Mouse (Mus musculus) heart, embryonic 15.5 days (tissue): ENCODE data around the gene Cdk19. TPM values are rescaled to one million over a fixed set of nuclear protein-coding genes. Genes with fewer than 3 reads are reported as not detected.
A peak's percentile ranks its signal among the peaks of the same experiment; 100 is the strongest.
"Not testable (repeated sequence)": the region's sequence is repeated elsewhere in the genome, so short reads cannot be mapped to it uniquely, and the experiment has no call there.

Source experiments
- ATAC-seq: fragments of 200-750 bp; cut with Nextera tagmentation; replicated peaks from 2 replicates; pipeline ENCODE4 v1.8.0; 2017; ENCODE audit warnings: low read depth, moderate TSS enrichment; ENCODE audit not compliant: insufficient number of reproducible peaks, insufficient read depth, low FRiP score
- H3K27ac ChIP-seq: fragments of 300-500 bp; sonication (generic); 2 replicates; pipeline ENCODE4 v1.5.1; 2015; ENCODE audit warnings: mild to moderate bottlenecking, inconsistent platforms
- H3K27me3 ChIP-seq: fragments of 300-500 bp; sonication (generic); 2 replicates; pipeline ENCODE4 v1.6.1; 2015; ENCODE audit warnings: inconsistent platforms
- H3K36me3 ChIP-seq: fragments of 300-500 bp; sonication (generic); 2 replicates; pipeline ENCODE4 v1.6.1; 2015; ENCODE audit warnings: mild to moderate bottlenecking, inconsistent platforms
- H3K4me1 ChIP-seq: fragments of 300-500 bp; sonication (generic); replicated peaks from 2 replicates; pipeline ENCODE4 v1.6.1; 2015; ENCODE audit warnings: inconsistent platforms
- H3K4me2 ChIP-seq: fragments of 300-500 bp; sonication (generic); 2 replicates; pipeline ENCODE4 v1.6.1; 2015; ENCODE audit warnings: inconsistent platforms, mild to moderate bottlenecking, moderate library complexity
- H3K4me3 ChIP-seq: fragments of 300-500 bp; sonication (generic); 2 replicates; pipeline ENCODE4 v1.5.1; 2015; ENCODE audit warnings: mild to moderate bottlenecking, inconsistent platforms
- H3K9ac ChIP-seq: fragments of 300-500 bp; sonication (generic); 2 replicates; pipeline ENCODE4 v1.6.1; 2015; ENCODE audit warnings: mild to moderate bottlenecking, inconsistent platforms
- H3K9me3 ChIP-seq: fragments of 300-500 bp; sonication (generic); replicated peaks from 2 replicates; pipeline ENCODE4 v1.6.1; 2016; ENCODE audit warnings: inconsistent platforms
- WGBS: fragments of 180-500 bp; shearing (Covaris S2); methylation state at CpG from one replicate; pipeline ENCODE4 v1.1.7; 2015; ENCODE audit warnings: mixed read lengths; 5-methylcytosine and 5-hydroxymethylcytosine counted together
- polyA plus RNA-seq: library from polyadenylated mRNA; unstranded; fragments of >200 nt; fragmentation: Nextera tagmentation; extraction: Ambion mirVana; gene quantifications from 2 replicates; pipeline ENCODE4 v1.2.1, GENCODE M21; 2015

Cdk19 gene
- polyA plus RNA-seq: 5.3 and 6.9 TPM in 2 replicates

GRCm38 (mm10) chr10:40339351-40339964, at the start of gene Cdk19:
Cdk19 (plus strand) TSS chr10:40339564.
- no peaks in the 10 kb centered on the region for H3K36me3 ChIP-seq
- no peak within 1 kb of the TSS for H3K9ac ChIP-seq
- no peaks in the 10 kb centered on the region for H3K9me3 ChIP-seq
- no peak within 1 kb of the TSS for H3K4me3 ChIP-seq
- ATAC-seq: no peak
- H3K27me3 ChIP-seq: no peaks in the 10 kb centered on the region
- no peak within 1 kb of the TSS for H3K4me2 ChIP-seq
- H3K27ac ChIP-seq: no peak within 1 kb of the TSS
- H3K4me1 ChIP-seq: no peaks in the 10 kb centered on the region
- WGBS: 39% methylated on average over 13 of the region's 13 CpGs

GRCm38 (mm10) chr10:40292640-40293039, 46.7 kb upstream of the Cdk19 start:
- H3K36me3 ChIP-seq: peaks cover 33% of the 10 kb centered on the region
- WGBS: 93% methylated on average over 6 of the region's 6 CpGs
- H3K4me2 ChIP-seq: no peak overlapping the region
- peaks cover 8% of the 10 kb centered on the region for H3K4me1 ChIP-seq
- no peaks in the 10 kb centered on the region for H3K27me3 ChIP-seq
- ATAC-seq: no peak
- H3K4me3 ChIP-seq: no peak overlapping the region
- no peak overlapping the region for H3K9ac ChIP-seq
- no peaks in the 10 kb centered on the region for H3K9me3 ChIP-seq
- no peak overlapping the region for H3K27ac ChIP-seq

DNA sequence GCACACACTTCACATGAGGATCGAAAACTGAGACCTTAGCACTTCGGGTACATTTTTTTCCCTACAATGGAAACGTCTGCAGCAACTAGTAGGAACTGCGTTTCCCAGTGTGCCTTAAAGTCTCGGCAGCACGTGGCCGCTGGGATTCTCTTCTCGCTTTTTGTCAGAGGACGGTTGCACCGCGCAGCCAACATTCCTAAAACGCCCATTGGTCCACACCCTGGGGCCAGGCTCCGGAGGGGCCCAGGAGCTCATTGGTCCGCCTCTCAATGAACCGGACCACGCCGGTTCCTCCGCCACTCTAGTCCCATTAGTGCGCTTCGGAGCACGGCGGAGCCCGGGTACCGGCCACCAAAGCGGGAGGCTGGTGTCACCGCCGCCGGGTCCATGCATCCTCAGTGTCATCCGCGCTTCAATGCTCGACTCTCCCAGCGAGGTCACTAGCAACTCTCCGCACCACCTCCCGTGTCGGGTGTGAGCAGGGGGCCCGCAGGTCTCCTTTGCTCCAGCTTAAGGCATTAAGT, 38.7 kb upstream of the Cdk19 start:
- Histone ChIP-seq H3K4me3 (peak overlapping the region; percentile 96), H3K9ac (peak overlapping the region; percentile 98), H3K4me2 (peak overlapping the region; percentile 86), H3K27ac (peak overlapping the region; percentile 93), H3K27me3 (no peaks in the 10 kb centered on the region), H3K9me3 (no peaks in the 10 kb centered on the region), H3K36me3 (no peaks in the 10 kb centered on the region), H3K4me1 (peaks cover 23% of the 10 kb centered on the region)
- ATAC-seq: peak; percentile 79
- under 1% methylated on average over 36 of the region's 36 CpGs for WGBS

GRCm38 (mm10) chr10:40301181-40302075, 37.9 kb upstream of the Cdk19 start:
- Histone ChIP-seq H3K4me3 (peak overlapping the region; percentile 96), H3K9ac (peak overlapping the region; percentile 98), H3K27ac (peak overlapping the region; percentile 93), H3K4me2 (peak overlapping the region; percentile 86), H3K4me1 (peaks cover 19% of the 10 kb centered on the region)
- ATAC-seq: peak; percentile 39
- not testable (repeated sequence) for H3K9me3 ChIP-seq, H3K27me3 ChIP-seq, H3K36me3 ChIP-seq
- WGBS: 2% methylated on average over 65 of the region's 91 CpGs

DNA sequence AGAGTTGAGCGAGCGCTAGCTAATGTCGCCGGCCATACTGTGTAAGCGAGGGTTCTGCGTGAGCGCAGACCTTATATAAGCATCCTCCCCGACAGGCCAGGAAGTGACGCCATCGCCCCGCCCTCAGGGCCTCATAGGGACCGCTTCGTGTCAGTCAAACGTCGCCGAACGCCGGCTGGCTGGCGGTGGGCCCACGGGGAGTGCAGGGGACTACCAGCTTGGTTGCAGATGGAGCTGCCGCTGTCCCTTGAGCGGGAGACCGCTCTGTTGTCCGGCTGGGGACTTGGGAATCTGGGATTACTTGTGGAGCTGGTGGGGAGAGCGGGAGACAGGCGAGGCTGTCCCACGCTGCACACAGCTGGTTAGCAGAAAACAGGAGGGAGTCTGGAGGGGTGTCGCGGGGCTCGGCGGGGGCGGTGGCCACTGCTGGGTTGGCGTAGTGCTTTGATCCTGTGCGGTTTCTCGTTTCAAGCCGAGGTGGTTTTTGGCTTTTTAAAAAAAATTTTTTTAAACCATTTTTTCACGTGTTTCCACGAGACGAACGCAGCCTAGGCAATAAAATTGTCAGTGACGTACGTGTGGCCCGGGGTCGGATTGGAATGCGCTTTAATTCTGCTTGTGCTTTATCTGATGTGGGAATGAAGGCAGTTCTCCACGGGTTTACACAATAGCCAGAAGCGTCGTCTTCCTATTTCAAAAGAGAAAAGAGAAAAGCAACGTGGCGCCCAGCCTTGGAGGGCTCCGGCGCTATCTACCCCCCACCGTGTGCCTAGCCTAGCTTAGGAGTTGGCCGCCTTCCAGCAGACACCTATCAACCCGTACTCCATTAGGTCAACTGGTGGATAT, 37.0 kb upstream of the Cdk19 start, which contains the start of gene Amd1:
Amd1 (minus strand) TSS at position 47 of the 846 bp plus-strand sequence.
- WGBS: under 1% methylated on average over 55 of the region's 55 CpGs
- peaks cover 19% of the 10 kb centered on the region for H3K4me1 ChIP-seq
- no peaks in the 10 kb centered on the region for H3K27me3 ChIP-seq
- H3K9me3 ChIP-seq: no peaks in the 10 kb centered on the region
- H3K4me2 ChIP-seq: peak within 1 kb of the TSS; percentile 86
- H3K4me3 ChIP-seq: peak within 1 kb of the TSS; percentile 96
- H3K27ac ChIP-seq: peak within 1 kb of the TSS; percentile 100
- peak within 1 kb of the TSS; percentile 98 for H3K9ac ChIP-seq
- no peaks in the 10 kb centered on the region for H3K36me3 ChIP-seq
- peak; percentile 95 for ATAC-seq

DNA sequence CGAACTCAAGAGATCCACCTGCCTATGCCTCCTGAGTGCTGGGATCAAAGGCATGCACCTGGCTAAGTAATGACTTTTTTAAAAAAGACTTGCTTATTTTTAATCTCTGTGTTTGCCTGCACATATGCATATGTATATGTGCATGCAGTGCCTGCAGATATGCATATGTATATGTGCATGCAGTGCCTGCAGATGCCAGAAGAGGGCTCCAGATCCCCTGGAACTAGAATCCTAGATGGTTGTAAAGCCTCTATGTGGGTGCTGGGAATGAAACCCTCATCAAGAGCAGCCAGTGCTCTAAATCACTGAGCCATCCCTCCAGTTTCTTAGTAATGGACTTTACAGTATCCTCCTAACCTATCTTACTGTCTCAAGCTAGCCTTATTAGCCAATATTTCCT, 33.4 kb upstream of the Cdk19 start:
- no peak overlapping the region for H3K4me2 ChIP-seq
- no peak overlapping the region for H3K9ac ChIP-seq
- H3K27ac ChIP-seq: no peak overlapping the region
- H3K9me3 ChIP-seq: no peaks in the 10 kb centered on the region
- 92% methylated on average over 1 of the region's 1 CpGs for WGBS
- no peaks in the 10 kb centered on the region for H3K36me3 ChIP-seq
- no peaks in the 10 kb centered on the region for H3K4me1 ChIP-seq
- ATAC-seq: no peak
- no peak overlapping the region for H3K4me3 ChIP-seq
- H3K27me3 ChIP-seq: no peaks in the 10 kb centered on the region

GRCm38 (mm10) chr10:40307826-40308583, 31.4 kb upstream of the Cdk19 start:
- H3K9me3 ChIP-seq: no peaks in the 10 kb centered on the region
- H3K4me2 ChIP-seq: no peak overlapping the region
- H3K4me3 ChIP-seq: no peak overlapping the region
- H3K27me3 ChIP-seq: no peaks in the 10 kb centered on the region
- 62% methylated on average over 4 of the region's 4 CpGs for WGBS
- H3K9ac ChIP-seq: no peak overlapping the region
- H3K4me1 ChIP-seq: peaks cover 6% of the 10 kb centered on the region; the same call in 1 of the 2 replicates
- ATAC-seq: no peak
- H3K27ac ChIP-seq: no peak overlapping the region
- H3K36me3 ChIP-seq: no peaks in the 10 kb centered on the region

- Histone ChIP-seq H3K9ac (no peak overlapping the region), H3K4me2 (no peak overlapping the region), H3K36me3 (no peaks in the 10 kb centered on the region), H3K4me1 (peaks cover 6% of the 10 kb centered on the region; the same call in 1 of the 2 replicates), H3K27me3 (no peaks in the 10 kb centered on the region), H3K4me3 (no peak overlapping the region), H3K9me3 (no peaks in the 10 kb centered on the region), H3K27ac (no peak overlapping the region)
- no peak; the same call in 1 of the 2 replicates for ATAC-seq
- 55% methylated on average over 6 of the region's 6 CpGs for WGBS
Observed at GRCm38 (mm10) chr10:40309884-40310635, 29.3 kb upstream of the Cdk19 start.

GRCm38 (mm10) chr10:40312781-40313180, 26.6 kb upstream of the Cdk19 start:
- Histone ChIP-seq H3K9ac (no peak overlapping the region), H3K4me3 (no peak overlapping the region), H3K4me2 (no peak overlapping the region), H3K27ac (peak overlapping the region; percentile 19; the same call in 1 of the 2 replicates), H3K4me1 (peaks cover 6% of the 10 kb centered on the region; the same call in 1 of the 2 replicates), H3K27me3 (no peaks in the 10 kb centered on the region), H3K36me3 (no peaks in the 10 kb centered on the region), H3K9me3 (no peaks in the 10 kb centered on the region)
- WGBS: 52% methylated on average over 4 of the region's 4 CpGs
- ATAC-seq: no peak
